Mouse (Mus musculus): ENCODE measurements around the gene Spire2.

Spire2 gene

DNA sequence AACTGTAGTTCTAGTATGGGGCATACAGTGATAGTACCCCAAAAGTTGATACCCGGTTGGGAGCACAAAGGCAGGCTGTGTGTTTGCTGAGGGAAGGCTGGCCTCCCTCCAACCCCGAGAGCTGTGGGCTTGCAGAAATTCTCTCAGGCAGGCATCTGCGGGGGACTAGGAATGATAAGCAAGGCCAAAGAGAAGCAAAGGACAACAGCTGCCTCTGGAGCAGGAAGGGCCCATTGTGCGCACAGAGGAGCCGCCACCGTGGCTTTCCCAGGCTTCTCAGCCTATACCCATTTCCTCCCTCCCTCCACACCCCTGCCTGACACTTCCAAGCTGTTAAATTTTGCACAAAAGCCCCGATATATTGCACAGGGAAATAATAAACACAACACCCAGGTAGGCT, 1.4 kb downstream of the Spire2 start:
- in situ Hi-C loops (cut with MseI, MboI) = no loop called here

DNA sequence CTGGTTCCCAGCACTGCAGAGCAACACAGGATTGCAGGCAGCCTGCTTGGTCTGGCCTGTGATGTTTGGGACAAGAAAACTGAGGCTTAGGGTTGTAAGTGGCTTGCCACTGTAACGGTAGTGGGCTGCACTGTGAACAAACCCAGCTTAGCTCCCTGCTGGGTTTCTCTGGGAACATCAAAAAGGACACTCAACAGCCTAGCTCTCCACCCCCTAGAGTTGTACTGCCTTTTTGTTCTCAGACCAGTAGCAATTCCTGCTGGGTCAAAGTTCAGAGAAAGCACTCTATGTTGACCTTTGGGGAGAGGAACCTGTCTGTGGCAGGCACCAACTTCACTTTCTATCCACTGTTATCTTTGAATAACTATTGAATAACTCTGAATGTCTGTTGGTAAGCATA, 2.0 kb downstream of the Spire2 start:
- in situ Hi-C loops (cut with MseI, MboI) = no loop called here

DNA sequence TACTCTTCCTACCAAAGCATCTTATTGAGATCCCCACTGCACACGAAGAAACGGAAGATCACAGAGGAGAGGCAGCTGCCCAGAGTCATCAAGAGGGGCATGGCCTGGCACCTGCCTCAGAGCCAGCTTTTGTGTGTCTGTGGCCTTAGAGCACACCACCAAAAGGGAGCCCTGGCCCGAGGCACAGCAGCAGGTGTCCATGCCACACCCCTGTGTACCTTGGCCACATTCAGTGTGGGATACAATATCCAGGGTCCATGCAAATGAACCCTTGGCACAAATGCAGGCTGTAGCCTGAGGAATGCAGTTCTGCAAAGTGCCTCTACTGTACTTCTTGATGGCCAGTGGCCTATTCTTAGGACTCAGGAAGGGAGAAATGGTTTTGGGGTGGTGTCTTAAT, 5.0 kb downstream of the Spire2 start:
- in situ Hi-C loops (cut with MseI, MboI) = no loop called here

DNA sequence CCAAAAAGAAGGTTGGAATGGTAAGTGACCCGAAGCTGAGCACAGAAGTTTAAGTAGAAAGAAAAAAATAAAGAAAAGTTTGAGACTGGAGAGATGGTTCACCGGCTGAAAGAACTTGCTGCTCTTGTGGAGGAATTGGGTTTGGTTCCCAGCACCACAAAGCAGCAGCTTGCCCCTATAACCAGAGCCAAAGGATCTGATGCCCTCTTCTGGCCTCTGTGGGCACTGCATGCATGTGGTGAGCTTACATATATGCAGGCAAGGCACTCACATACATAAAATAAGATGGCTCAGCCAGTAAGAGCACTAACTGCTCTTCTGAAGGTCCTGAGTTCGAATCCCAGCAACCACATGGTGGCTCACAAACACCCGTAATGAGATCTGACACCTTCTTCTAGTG, 7.6 kb downstream of the Spire2 start:
- in situ Hi-C loops (cut with MseI, MboI) = no loop called here

DNA sequence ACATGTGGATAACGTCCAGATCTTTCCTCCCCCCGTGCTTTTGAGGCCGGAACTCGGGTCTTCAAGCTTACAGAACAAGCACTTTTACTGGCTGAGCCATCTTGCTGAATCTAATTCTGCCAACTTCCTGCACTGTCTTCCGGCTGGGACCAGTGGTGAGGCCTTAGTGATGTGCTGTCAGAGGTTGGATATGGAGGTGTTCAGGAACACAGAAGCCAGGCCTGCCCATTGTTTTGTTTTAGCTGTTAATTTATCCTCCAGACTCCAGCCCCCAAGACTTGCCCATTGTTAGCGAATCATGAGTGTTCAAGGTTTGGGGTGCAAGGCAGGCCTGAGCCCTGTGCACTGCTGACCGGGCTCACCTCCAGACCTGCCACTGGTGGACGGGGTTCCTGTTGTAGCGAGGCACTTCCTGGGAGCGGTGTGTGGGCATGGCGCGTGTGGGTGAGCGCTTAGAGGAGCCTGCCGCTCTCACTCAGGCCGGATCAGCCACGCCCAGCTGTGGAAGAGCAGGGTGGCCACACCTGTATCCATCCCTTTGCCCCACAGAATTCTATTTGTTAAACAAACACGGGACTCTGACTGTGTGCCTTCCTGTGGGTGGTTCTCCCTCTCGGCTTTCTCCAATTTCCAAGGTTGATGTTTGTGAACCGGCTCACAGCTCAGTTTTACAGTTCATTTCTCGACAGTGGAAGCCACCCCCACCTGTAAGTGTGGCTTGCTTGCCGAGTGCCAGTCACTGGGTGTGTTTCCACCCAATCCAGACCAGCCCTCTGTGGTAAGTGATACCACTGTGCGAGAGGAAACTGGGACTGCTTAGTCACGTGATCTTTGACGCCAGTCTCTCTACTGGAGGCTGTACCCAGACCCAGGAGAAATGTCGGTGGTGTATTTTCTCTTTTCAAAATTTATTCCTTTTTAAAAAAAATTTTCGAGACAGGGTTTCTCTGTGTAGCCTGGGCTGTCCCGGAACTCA, 8.8 kb downstream of the Spire2 start:
- in situ Hi-C loops (cut with MseI, MboI) = no loop called here

GRCm38 (mm10) chr8:123342253-123342652, 9.7 kb downstream of the Spire2 start:
- in situ Hi-C loops (cut with MseI, MboI) = no loop called here

- in situ Hi-C loops (cut with MseI, MboI) = no loop called here
These were observed 10.4 kb downstream of the Spire2 start for GRCm38 (mm10) chr8:123342911-123343310.

DNA sequence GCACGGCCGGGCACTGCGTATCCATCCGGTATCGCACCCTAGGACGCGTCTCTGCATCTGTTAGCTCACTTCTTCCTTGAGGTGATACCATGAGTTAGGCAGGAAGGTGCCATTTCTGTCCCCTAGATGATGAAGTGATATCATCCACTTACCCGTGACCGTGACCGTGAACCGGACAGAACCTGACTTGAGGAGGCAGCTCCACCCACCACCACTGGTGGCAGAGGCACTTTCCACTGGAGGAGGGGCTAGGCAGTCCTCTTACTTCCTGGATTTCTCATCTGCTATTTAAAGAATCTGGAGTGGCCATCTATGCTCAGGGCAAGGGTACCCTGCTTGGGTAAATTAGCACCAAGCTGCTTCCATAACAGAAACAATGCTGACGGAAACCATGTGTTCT, 10.9 kb downstream of the Spire2 start:
- in situ Hi-C loops (cut with MseI, MboI) = no loop called here

GRCm38 (mm10) chr8:123345135-123345534, 12.6 kb downstream of the Spire2 start:
- in situ Hi-C loops (cut with MseI, MboI) = no loop called here

- in situ Hi-C loops (cut with MseI, MboI) = no loop called here
These were observed 13.3 kb downstream of the Spire2 start for GRCm38 (mm10) chr8:123345856-123346255.

GRCm38 (mm10) chr8:123347293-123347692, 14.8 kb downstream of the Spire2 start:
- in situ Hi-C loops (cut with MseI, MboI) = no loop called here

- in situ Hi-C loops (cut with MseI, MboI) = no loop called here
These were observed 15.8 kb downstream of the Spire2 start for GRCm38 (mm10) chr8:123348237-123348843.

GRCm38 (mm10) chr8:123349073-123349472, 16.6 kb downstream of the Spire2 start:
- in situ Hi-C loops (cut with MseI, MboI) = no loop called here

GRCm38 (mm10) chr8:123352118-123352517, 19.6 kb downstream of the Spire2 start:
- in situ Hi-C loops (cut with MseI, MboI) = no loop called here

GRCm38 (mm10) chr8:123352786-123353185, 20.3 kb downstream of the Spire2 start:
- in situ Hi-C loops (cut with MseI, MboI) = no loop called here

- in situ Hi-C loops (cut with MseI, MboI) = no loop called here
These were observed 20.7 kb downstream of the Spire2 start for GRCm38 (mm10) chr8:123353216-123353615.

GRCm38 (mm10) chr8:123361082-123361739, 28.7 kb downstream of the Spire2 start:
- in situ Hi-C loops (cut with MseI, MboI) = no loop called here

DNA sequence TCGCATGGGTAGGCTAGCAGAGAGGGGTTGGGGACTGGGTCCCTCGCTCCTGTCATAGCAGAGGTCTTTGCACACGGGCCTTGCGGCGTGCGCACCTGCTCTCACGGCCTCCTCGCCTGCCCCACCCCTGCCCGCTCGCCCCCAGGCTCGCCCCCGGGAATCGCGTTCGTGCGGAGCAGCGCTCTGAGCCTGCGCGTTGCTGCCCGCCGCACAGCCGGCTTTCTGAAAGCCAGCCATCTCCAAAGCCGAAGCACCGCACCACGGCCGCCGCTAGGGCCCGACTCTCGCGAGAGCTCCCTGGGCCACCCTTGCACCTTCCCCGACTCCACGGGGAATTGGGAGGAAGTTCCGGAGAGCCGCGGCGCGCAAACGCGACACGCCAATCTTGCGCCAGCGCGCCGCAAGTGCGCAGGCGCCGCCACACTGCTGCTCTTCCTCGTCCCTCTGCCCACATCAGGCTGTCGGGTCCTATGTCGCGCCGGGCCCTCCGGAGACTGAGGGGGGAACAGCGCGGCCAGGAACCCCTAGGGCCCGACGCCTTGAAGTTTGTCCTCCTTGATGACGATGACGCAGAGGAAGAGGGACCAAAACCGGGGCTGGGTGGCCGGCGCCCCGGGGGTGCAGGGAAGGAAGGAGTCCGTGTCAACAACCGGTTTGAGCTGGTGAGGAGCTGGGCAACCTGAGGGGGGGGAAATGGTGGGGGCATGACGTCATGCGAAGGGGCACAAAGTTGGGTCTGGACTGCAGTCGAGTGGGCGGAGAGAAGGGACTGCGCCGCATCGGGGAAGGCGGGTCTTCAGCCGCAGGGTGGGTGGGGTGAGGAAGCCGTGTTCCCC, 41.1 kb downstream of the Spire2 start, which contains the start of gene Tcf25:
TSS of gene Tcf25 (plus strand) at position 351 of the 836 bp plus-strand sequence.
- in situ Hi-C loops (cut with MseI, MboI) = no loop called here

DNA sequence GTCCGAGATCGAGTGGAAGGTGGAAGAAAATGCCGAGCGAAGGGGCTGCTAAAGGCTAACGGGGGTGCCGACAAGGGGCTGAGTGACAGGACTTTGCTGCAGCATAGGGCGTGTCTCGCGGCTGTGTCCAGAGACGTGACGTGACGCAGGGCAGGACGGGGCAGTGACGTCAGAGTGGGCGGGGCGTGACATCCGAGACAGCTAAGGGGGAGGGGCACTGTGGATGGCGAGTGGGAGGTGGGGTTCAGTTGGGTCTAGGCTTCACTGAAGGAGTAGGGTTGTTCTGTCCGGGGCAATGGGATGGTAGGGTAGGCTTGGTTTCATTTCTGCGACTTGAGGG, 41.7 kb downstream of the Spire2 start:
- in situ Hi-C loops (cut with MseI, MboI) = no loop called here

DNA sequence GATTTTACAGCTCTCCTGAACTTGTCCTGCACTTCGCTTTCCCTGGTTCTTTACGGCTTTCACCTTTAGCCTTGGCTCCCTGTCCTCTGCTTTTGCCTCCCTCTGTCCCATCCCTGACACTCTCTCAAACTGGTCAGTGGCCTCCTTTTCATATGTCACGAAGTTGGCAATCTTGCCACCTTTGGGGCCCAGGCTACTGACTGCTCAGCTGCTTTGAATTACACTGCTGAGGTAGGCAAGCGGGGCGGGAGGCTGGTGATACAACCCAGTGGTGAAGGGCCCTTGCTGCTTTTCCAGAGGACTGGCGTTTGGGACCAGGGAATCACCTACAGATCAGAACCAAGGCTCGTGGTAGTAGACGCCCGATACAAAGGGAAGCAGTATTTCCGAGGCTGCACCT, 43.2 kb downstream of the Spire2 start:
- in situ Hi-C loops (cut with MseI, MboI) = no loop called here

- in situ Hi-C loops (cut with MseI, MboI) = no loop called here
These were observed 43.6 kb downstream of the Spire2 start for GRCm38 (mm10) chr8:123376106-123376505.

DNA sequence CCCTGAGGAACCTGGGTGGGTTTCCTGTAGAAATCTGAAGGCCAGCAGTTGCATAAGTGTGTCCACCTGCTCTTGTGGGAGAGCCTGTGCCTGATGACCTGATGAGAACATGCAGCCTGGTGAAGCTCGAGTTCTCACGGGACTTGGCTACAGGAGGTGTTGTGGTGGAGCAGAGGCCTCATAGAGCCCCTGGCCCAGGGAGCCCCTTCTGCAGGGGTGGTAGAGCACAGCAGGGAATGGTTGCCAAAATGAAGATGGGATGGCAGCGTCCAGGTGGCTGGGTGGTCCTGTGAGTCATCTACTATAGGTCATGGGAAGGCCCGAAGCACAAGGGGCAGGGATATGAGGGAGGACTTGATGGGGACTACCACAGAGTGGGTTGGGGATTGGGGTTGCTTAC, 49.2 kb downstream of the Spire2 start:
- in situ Hi-C loops (cut with MseI, MboI) = no loop called here
